ENCODE assay signal across 26 mouse cellular contexts in the genomic region with DNA sequence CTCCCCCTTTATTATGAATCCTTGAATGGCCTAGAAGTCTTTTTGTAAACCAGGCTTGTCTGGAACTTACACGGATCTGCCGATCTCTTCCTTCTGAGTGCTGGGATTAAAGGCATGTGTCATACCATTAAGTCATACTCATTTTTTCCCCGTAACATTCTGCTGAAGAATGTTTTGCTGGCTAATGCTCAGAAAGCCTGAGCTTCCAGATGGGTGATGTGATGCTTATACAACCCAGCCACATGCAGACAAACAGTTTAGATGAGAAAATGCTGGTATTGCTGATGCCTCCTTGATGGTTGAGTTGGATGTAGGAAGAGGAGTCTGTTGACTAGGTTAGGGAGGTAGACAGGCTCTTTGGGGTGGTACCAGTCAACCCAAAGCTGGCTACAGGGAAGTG. TPM values are rescaled to one million over a fixed set of nuclear protein-coding genes. Genes with fewer than 3 reads are reported as not detected.
DNase-seq lines count a peak whose midpoint lies in the region; ATAC-seq and TF ChIP-seq lines count a peak whose summit lies in the region.
"Had no signal": no experiment of that assay in that cellular context is flagged by ENCODE, and none has a peak within 500 bp of the region (broad histone marks: within the 10 kb centered on the region; RNA-seq: fewer than 3 reads in every experiment).

No protein-coding gene starts in this region.

- H3K9ac ChIP-seq in heart, postnatal 0 days (replicated peaks; ENCODE audit: low read depth, low read length), result no peak overlapping the region
- no peak overlapping the region for H3K9ac ChIP-seq in stomach, embryonic 16.5 days (ENCODE audit: low read length)
- H3K9ac ChIP-seq: embryonic facial prominence, embryonic 13.5 days; limb, embryonic 15.5 days; liver, embryonic 15.5 days; midbrain, embryonic 12.5 days; neural tube, embryonic 12.5 days had no signal

- DNase-seq in heart, postnatal 0 days (ENCODE audit: low spot score), result peak; percentile 7
- no peak for DNase-seq in heart, postnatal 25 days (ENCODE audit: low spot score)
- DNase-seq in Patski (ENCODE audit: low read depth, low spot score), result peak; percentile 82
- no peak for DNase-seq in kidney, adult 8-10 months
- no peak for DNase-seq in testis, postnatal 10 days (ENCODE audit: low spot score)
- DNase-seq: cerebellum, adult 9-11 months had no signal

- 41% methylated on average over 3 of the region's 3 CpGs for WGBS in heart, postnatal 0 days
- 31% methylated on average over 3 of the region's 3 CpGs for WGBS in stomach, embryonic 16.5 days

- no peak for TF ChIP-seq EP300 in heart, postnatal 0 days (IDR thresholded peaks at IDR 0.05; ENCODE audit: low read depth)

- POLR2A ChIA-PET in Patski (lab: Charles Lee), result interaction anchor here (0.6 to 1.1 kb wide), 2 partner anchors 20 to 42 kb away, joined by 3 read pairs; no protein-coding TSS in a partner anchor

- H3K27me3 ChIP-seq in heart, postnatal 0 days (ENCODE audit: control insufficient read depth, insufficient read depth, low read length), result no peaks in the 10 kb centered on the region
- no peaks in the 10 kb centered on the region for H3K27me3 ChIP-seq in Patski
- no peaks in the 10 kb centered on the region for H3K27me3 ChIP-seq in stomach, embryonic 16.5 days (ENCODE audit: control insufficient read depth, insufficient read depth, low read length)
- H3K27me3 ChIP-seq: embryonic facial prominence, embryonic 13.5 days; limb, embryonic 15.5 days; midbrain, embryonic 12.5 days; neural tube, embryonic 12.5 days had no signal

- TF ChIP-seq POLR2A in embryonic fibroblast, embryonic 13.5 days (IDR thresholded peaks at IDR 0.05; ENCODE audit: low read depth, low read length), result no peak

- H3K27ac ChIP-seq in heart, postnatal 0 days (ENCODE audit: low read depth), result no peak overlapping the region
- peak overlapping the region; percentile 60 for H3K27ac ChIP-seq in embryonic fibroblast, embryonic 13.5 days (ENCODE audit: insufficient read depth, low read length)
- H3K27ac ChIP-seq in stomach, embryonic 16.5 days (ENCODE audit: low read length), result peak overlapping the region; percentile 40; the same call in 1 of the 2 replicates
- H3K27ac ChIP-seq: embryonic facial prominence, embryonic 13.5 days; hindbrain, postnatal 0 days; kidney, postnatal 0 days; limb, embryonic 15.5 days; liver, embryonic 15.5 days; midbrain, embryonic 12.5 days; neural tube, embryonic 12.5 days had no signal

- no peaks in the 10 kb centered on the region for H3K9me3 ChIP-seq in heart, postnatal 0 days (replicated peaks; ENCODE audit: control insufficient read depth, low read length)
- no peaks in the 10 kb centered on the region for H3K9me3 ChIP-seq in stomach, embryonic 16.5 days (replicated peaks; ENCODE audit: control insufficient read depth, low read length)
- H3K9me3 ChIP-seq: embryonic facial prominence, embryonic 13.5 days; limb, embryonic 15.5 days; liver, embryonic 15.5 days; midbrain, embryonic 12.5 days; neural tube, embryonic 12.5 days had no signal

- no peak for ATAC-seq in heart, postnatal 0 days (ENCODE audit: insufficient read depth, low read depth)
- ATAC-seq in Patski, result peak; percentile 84
- no peak for ATAC-seq in stomach, embryonic 16.5 days (ENCODE audit: insufficient read depth, low FRiP score)
- ATAC-seq: hindbrain, postnatal 0 days; intestine, postnatal 0 days had no signal

- H3K4me2 ChIP-seq in heart, postnatal 0 days (ENCODE audit: low read depth, low read length), result no peak overlapping the region
- H3K4me2 ChIP-seq in stomach, embryonic 16.5 days (ENCODE audit: low read depth, low read length), result no peak overlapping the region
- H3K4me2 ChIP-seq: embryonic facial prominence, embryonic 13.5 days; limb, embryonic 15.5 days; liver, embryonic 15.5 days; midbrain, embryonic 12.5 days; neural tube, embryonic 12.5 days had no signal

- intact Hi-C loops in heart, postnatal 25 days (cut with DNase I), result no loop called here

- no peaks in the 10 kb centered on the region for H3K4me1 ChIP-seq in heart, postnatal 0 days (ENCODE audit: control insufficient read depth, insufficient read depth)
- H3K4me1 ChIP-seq in embryonic fibroblast, embryonic 13.5 days (ENCODE audit: control insufficient read depth, insufficient read depth, low read length), result peaks cover 6% of the 10 kb centered on the region
- no peaks in the 10 kb centered on the region for H3K4me1 ChIP-seq in stomach, embryonic 16.5 days (ENCODE audit: control insufficient read depth, insufficient read depth, low read length)
- H3K4me1 ChIP-seq: embryonic facial prominence, embryonic 13.5 days; limb, embryonic 15.5 days; liver, embryonic 15.5 days; midbrain, embryonic 12.5 days; neural tube, embryonic 12.5 days had no signal

- TF ChIP-seq CTCF in heart, postnatal 0 days (IDR thresholded peaks at IDR 0.05; ENCODE audit: low read depth), result no peak
- TF ChIP-seq CTCF in Patski (IDR thresholded peaks at IDR 0.05), result no peak
- TF ChIP-seq CTCF in embryonic fibroblast, embryonic 13.5 days (IDR thresholded peaks at IDR 0.05; ENCODE audit: borderline replicate concordance, insufficient read depth, low read length), result no peak

- H3K4me3 ChIP-seq in heart, postnatal 0 days (ENCODE audit: low read depth, low read length), result no peak overlapping the region
- H3K4me3 ChIP-seq in embryonic fibroblast, embryonic 13.5 days (ENCODE audit: insufficient read depth, low read length), result no peak overlapping the region
- H3K4me3 ChIP-seq in stomach, embryonic 16.5 days (replicated peaks; ENCODE audit: low read length), result no peak overlapping the region
- H3K4me3 ChIP-seq: embryonic facial prominence, embryonic 13.5 days; limb, embryonic 15.5 days; liver, embryonic 15.5 days; midbrain, embryonic 12.5 days; neural tube, embryonic 12.5 days had no signal

- CTCF ChIA-PET in Patski (lab: Charles Lee), result interaction anchor here (1.2 to 2.2 kb wide), 4 partner anchors 9 to 82 kb away, joined by 4 to 6 read pairs (median 6); no protein-coding TSS in a partner anchor

- H3K36me3 ChIP-seq in heart, postnatal 0 days (replicated peaks; ENCODE audit: control insufficient read depth, insufficient read depth, low read length), result no peaks in the 10 kb centered on the region
- no peaks in the 10 kb centered on the region for H3K36me3 ChIP-seq in stomach, embryonic 16.5 days (ENCODE audit: control insufficient read depth, insufficient read depth, low read length)
- H3K36me3 ChIP-seq: embryonic facial prominence, embryonic 13.5 days; limb, embryonic 15.5 days; liver, embryonic 15.5 days; midbrain, embryonic 12.5 days; neural tube, embryonic 12.5 days had no signal

- in situ Hi-C loops in Patski (cut with MboI; ENCODE audit: low pct_unique_long_range_greater_than_20kb), result no loop called here

RNA-seq across cellular contexts. Expression of gene 1810065E05Rik, which starts 2.6 kb away (rescaled TPM):
- total RNA-seq in heart, postnatal 0 days (2014; rRNA removed; ENCODE audit: low replicate concordance), result not detected in 2 replicates
- not detected in 2 replicates for polyA plus RNA-seq in heart, postnatal 0 days (2015; fragmentation: Nextera tagmentation; extraction: Ambion mirVana)
- not detected for total RNA-seq in heart, postnatal 25 days (2021)
- polyA plus RNA-seq in Patski (2021), result 13.8 TPM
- polyA plus RNA-seq in embryonic fibroblast, embryonic 13.5 days (2011; ENCODE audit: insufficient read length, low read depth, missing spikeins), result not detected in 2 replicates
- polyA plus RNA-seq in stomach, embryonic 16.5 days (2015; fragmentation: Nextera tagmentation; extraction: Ambion mirVana), result not detected in 2 replicates
- total RNA-seq: adrenal gland, postnatal 10 days; gastrocnemius, adult 18-20 months; granulocyte monocyte progenitor cell, adult 5-6 weeks; hematopoietic stem cell, adult 5-6 weeks; hindbrain, postnatal 0 days; layer of hippocampus, postnatal 14 days; left cerebral cortex, postnatal 14 days; megakaryocyte progenitor cell, adult 5-6 weeks had no signal
- polyA plus RNA-seq: brain, embryonic 14.5 days; embryonic facial prominence, embryonic 13.5 days; hindbrain, postnatal 0 days; kidney, postnatal 0 days; limb, embryonic 15.5 days; liver, embryonic 15.5 days; lung, embryonic 16.5 days; midbrain, embryonic 12.5 days; neural tube, embryonic 12.5 days had no signal

RNA-seq across cellular contexts. Expression of gene Gm12253, which starts 14.0 kb away (rescaled TPM):
- total RNA-seq in heart, postnatal 0 days (2014; rRNA removed; ENCODE audit: low replicate concordance), result not detected in 2 replicates
- not detected in 2 replicates for polyA plus RNA-seq in heart, postnatal 0 days (2015; fragmentation: Nextera tagmentation; extraction: Ambion mirVana)
- not detected for total RNA-seq in heart, postnatal 25 days (2021)
- polyA plus RNA-seq in Patski (2021), result 0.04 TPM
- not detected in 2 replicates for polyA plus RNA-seq in embryonic fibroblast, embryonic 13.5 days (2011; ENCODE audit: insufficient read length, low read depth, missing spikeins)
- polyA plus RNA-seq in stomach, embryonic 16.5 days (2015; fragmentation: Nextera tagmentation; extraction: Ambion mirVana), result not detected in 2 replicates
- total RNA-seq: adrenal gland, postnatal 10 days; gastrocnemius, adult 18-20 months; granulocyte monocyte progenitor cell, adult 5-6 weeks; hematopoietic stem cell, adult 5-6 weeks; hindbrain, postnatal 0 days; layer of hippocampus, postnatal 14 days; left cerebral cortex, postnatal 14 days; megakaryocyte progenitor cell, adult 5-6 weeks had no signal
- polyA plus RNA-seq: brain, embryonic 14.5 days; embryonic facial prominence, embryonic 13.5 days; hindbrain, postnatal 0 days; intestine, postnatal 0 days; kidney, postnatal 0 days; limb, embryonic 15.5 days; liver, embryonic 15.5 days; lung, embryonic 16.5 days; midbrain, embryonic 12.5 days; neural tube, embryonic 12.5 days had no signal

RNA-seq across cellular contexts. Expression of gene Lypd9, which starts 34.4 kb away (rescaled TPM):
- not detected in 2 replicates for total RNA-seq in heart, postnatal 0 days (2014; rRNA removed; ENCODE audit: low replicate concordance)
- not detected in 2 replicates for polyA plus RNA-seq in heart, postnatal 0 days (2015; fragmentation: Nextera tagmentation; extraction: Ambion mirVana)
- total RNA-seq in heart, postnatal 25 days (2021), result not detected
- not detected for polyA plus RNA-seq in Patski (2021)
- polyA plus RNA-seq in embryonic fibroblast, embryonic 13.5 days (2011; ENCODE audit: insufficient read length, low read depth, missing spikeins), result not detected in 2 replicates
- not detected in 2 replicates for polyA plus RNA-seq in stomach, embryonic 16.5 days (2015; fragmentation: Nextera tagmentation; extraction: Ambion mirVana)
- total RNA-seq: adrenal gland, postnatal 10 days; gastrocnemius, adult 18-20 months; granulocyte monocyte progenitor cell, adult 5-6 weeks; hematopoietic stem cell, adult 5-6 weeks; hindbrain, postnatal 0 days; layer of hippocampus, postnatal 14 days; left cerebral cortex, postnatal 14 days; megakaryocyte progenitor cell, adult 5-6 weeks had no signal
- polyA plus RNA-seq: brain, embryonic 14.5 days; embryonic facial prominence, embryonic 13.5 days; hindbrain, postnatal 0 days; intestine, postnatal 0 days; kidney, postnatal 0 days; limb, embryonic 15.5 days; liver, embryonic 15.5 days; lung, embryonic 16.5 days; midbrain, embryonic 12.5 days; neural tube, embryonic 12.5 days; thymus, postnatal 0 days had no signal

RNA-seq across cellular contexts. Expression of gene Lypd8, which starts 39.5 kb away (rescaled TPM):
- not detected in 2 replicates for total RNA-seq in heart, postnatal 0 days (2014; rRNA removed; ENCODE audit: low replicate concordance)
- 0.12 TPM in 1 of 2 replicates, not detected in the other for polyA plus RNA-seq in heart, postnatal 0 days (2015; fragmentation: Nextera tagmentation; extraction: Ambion mirVana)
- under 1 TPM in 1 of 2 experiments, not detected in 1; 0.31 TPM for total RNA-seq in heart, postnatal 25 days (2021)
- polyA plus RNA-seq in Patski (2021), result not detected
- not detected in 2 replicates for polyA plus RNA-seq in embryonic fibroblast, embryonic 13.5 days (2011; ENCODE audit: insufficient read length, low read depth, missing spikeins)
- 213 and 226 TPM in 2 replicates for polyA plus RNA-seq in stomach, embryonic 16.5 days (2015; fragmentation: Nextera tagmentation; extraction: Ambion mirVana)
- total RNA-seq: adrenal gland, postnatal 10 days; gastrocnemius, adult 18-20 months; granulocyte monocyte progenitor cell, adult 5-6 weeks; hematopoietic stem cell, adult 5-6 weeks; hindbrain, postnatal 0 days; left cerebral cortex, postnatal 14 days; megakaryocyte progenitor cell, adult 5-6 weeks had no signal
- polyA plus RNA-seq: embryonic facial prominence, embryonic 13.5 days; hindbrain, postnatal 0 days; limb, embryonic 15.5 days; lung, embryonic 16.5 days; midbrain, embryonic 12.5 days; neural tube, embryonic 12.5 days had no signal

RNA-seq across cellular contexts. Expression of gene Olfr30, which starts 43.7 kb away (rescaled TPM):
- total RNA-seq in heart, postnatal 0 days (2014; rRNA removed; ENCODE audit: low replicate concordance), result not detected in 2 replicates
- polyA plus RNA-seq in heart, postnatal 0 days (2015; fragmentation: Nextera tagmentation; extraction: Ambion mirVana), result not detected in 2 replicates
- not detected for total RNA-seq in heart, postnatal 25 days (2021)
- 0.05 TPM for polyA plus RNA-seq in Patski (2021)
- not detected in 2 replicates for polyA plus RNA-seq in embryonic fibroblast, embryonic 13.5 days (2011; ENCODE audit: insufficient read length, low read depth, missing spikeins)
- not detected in 2 replicates for polyA plus RNA-seq in stomach, embryonic 16.5 days (2015; fragmentation: Nextera tagmentation; extraction: Ambion mirVana)
- total RNA-seq: adrenal gland, postnatal 10 days; gastrocnemius, adult 18-20 months; granulocyte monocyte progenitor cell, adult 5-6 weeks; hematopoietic stem cell, adult 5-6 weeks; hindbrain, postnatal 0 days; layer of hippocampus, postnatal 14 days; left cerebral cortex, postnatal 14 days; megakaryocyte progenitor cell, adult 5-6 weeks had no signal
- polyA plus RNA-seq: brain, embryonic 14.5 days; embryonic facial prominence, embryonic 13.5 days; hindbrain, postnatal 0 days; intestine, postnatal 0 days; kidney, postnatal 0 days; limb, embryonic 15.5 days; liver, embryonic 15.5 days; lung, embryonic 16.5 days; midbrain, embryonic 12.5 days; neural tube, embryonic 12.5 days; thymus, postnatal 0 days had no signal

Comparison
In these comparisons a context has a peak if more than half of its experiments do, and no peak if none do; other contexts are left out.
1. DNase-seq: peak in heart, postnatal 0 days (single experiment) and Patski (single experiment); none in heart, postnatal 25 days (single experiment), kidney, adult 8-10 months (0 of 2) and testis, postnatal 10 days (single experiment).
2. RNA of gene 1810065E05Rik, which starts 2.6 kb away (polyA plus RNA-seq): 13.8 TPM in Patski (single experiment); not detected in stomach, embryonic 16.5 days, not detected in heart, postnatal 0 days and not detected in embryonic fibroblast, embryonic 13.5 days; every median in the first group is over 10 times any median in the second.